In the genomic region with DNA sequence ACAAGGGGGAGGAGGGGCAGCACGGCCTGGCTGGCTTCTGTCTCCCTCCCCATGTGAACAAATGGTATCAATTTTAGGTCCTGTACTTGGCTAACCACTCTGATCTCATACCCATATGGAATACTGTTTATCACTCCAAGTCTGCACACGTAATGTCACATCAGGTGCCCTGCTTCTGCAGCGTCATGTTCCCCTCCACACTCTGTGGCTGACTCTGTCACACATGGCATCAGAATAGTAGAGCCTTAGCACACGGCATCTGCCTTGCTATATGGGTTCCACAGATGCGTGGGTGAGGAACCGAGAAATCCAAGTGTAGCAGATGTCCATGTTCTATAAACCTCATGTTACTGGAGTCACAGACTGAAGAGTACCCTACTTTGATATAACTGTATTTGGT, we compare ENCODE assay signal across 14 mouse cellular contexts.
DNase-seq lines count a peak whose midpoint lies in the region; ATAC-seq lines count a peak whose summit lies in the region.
"Had no signal": no experiment of that assay in that cellular context is flagged by ENCODE, and none has a peak within 500 bp of the region (broad histone marks: within the 10 kb centered on the region; RNA-seq: fewer than 3 reads in every experiment).

No protein-coding gene starts in this region.

- peak; percentile 99 for ATAC-seq in frontal cortex, adult (ENCODE audit: low TSS enrichment)
- no peak for ATAC-seq in monocyte, adult 5-6 weeks (replicated peaks; ENCODE audit: insufficient number of reproducible peaks, low FRiP score, low TSS enrichment, poor library complexity, severe bottlenecking)
- ATAC-seq in cerebellum, adult (ENCODE audit: insufficient number of reproducible peaks, low FRiP score, low TSS enrichment), result no peak
- ATAC-seq: forebrain, embryonic 13.5 days had no signal

- peak; percentile 37 to 67 for DNase-seq in frontal cortex, postnatal 14 days (ENCODE audit: low spot score in 2 of 2)
- peak; percentile 28 to 73 for DNase-seq in layer of hippocampus, postnatal 14 days (ENCODE audit: low spot score in 2 of 2)
- peak; percentile 55 to 74 for DNase-seq in left cerebral cortex, postnatal 36 days (ENCODE audit: low spot score in 2 of 2)
- DNase-seq in kidney, postnatal 25 days, result no peak
- DNase-seq: adrenal gland, postnatal 10 days; cerebellum, adult 9-10 months; embryo, embryonic 11 days; gastrocnemius, postnatal 36 days; heart, postnatal 4 days; lung, postnatal 10 days had no signal

- intact Hi-C loops in left cerebral cortex, postnatal 36 days (cut with DNase I), result loop anchor here (1.0 kb wide), 1 partner anchor 75 kb away; no protein-coding TSS in a partner anchor

Comparison
In these comparisons a context has a peak if more than half of its experiments do, and no peak if none do; other contexts are left out.
1. DNase-seq: peak in frontal cortex, postnatal 14 days (2 of 2), layer of hippocampus, postnatal 14 days (2 of 2) and left cerebral cortex, postnatal 36 days (2 of 2); none in kidney, postnatal 25 days (0 of 2).